Mouse (Mus musculus): Measurements from ENCODE around the gene Zfp316. TPM values are rescaled to one million over a fixed set of nuclear protein-coding genes. Genes with fewer than 3 reads are reported as not detected.

Gene Zfp316
- polyA plus RNA-seq, 1 experiment from 2014 or later, result 17.3 TPM

GRCm38 (mm10) chr5:143298391-143298790 lies 28.6 kb upstream of the Zfp316 start:
- 93% methylated on average over 7 of the region's 7 CpGs for WGBS
- peaks cover 57% of the 10 kb centered on the region for H3K36me3 ChIP-seq

GRCm38 (mm10) chr5:143297986-143298385 lies 28.2 kb upstream of the Zfp316 start:
- H3K4me1 ChIP-seq, result peaks cover 9% of the 10 kb centered on the region
- H3K27ac ChIP-seq, result no peak overlapping the region
- peaks cover 20% of the 10 kb centered on the region for H3K27me3 ChIP-seq (replicated peaks)
- ATAC-seq (ENCODE audit: low FRiP score, low read depth), result no peak
- H3K4me3 ChIP-seq, result no peak overlapping the region
- no peak overlapping the region for H3K9ac ChIP-seq
- 96% methylated on average over 9 of the region's 9 CpGs for WGBS
- no peaks in the 10 kb centered on the region for H3K9me3 ChIP-seq
- H3K4me2 ChIP-seq (replicated peaks), result no peak overlapping the region
- peaks cover 53% of the 10 kb centered on the region for H3K36me3 ChIP-seq

More at GRCm38 (mm10) chr5:143298391-143298790, 28.6 kb upstream of the Zfp316 start:
- no peak for ATAC-seq (ENCODE audit: low FRiP score, low read depth)
- H3K27me3 ChIP-seq (replicated peaks), result peaks cover 16% of the 10 kb centered on the region
- no peak overlapping the region for H3K9ac ChIP-seq
- peaks cover 5% of the 10 kb centered on the region for H3K4me1 ChIP-seq
- no peaks in the 10 kb centered on the region for H3K9me3 ChIP-seq
- H3K4me3 ChIP-seq, result no peak overlapping the region
- H3K4me2 ChIP-seq (replicated peaks), result no peak overlapping the region
- H3K27ac ChIP-seq, result no peak overlapping the region

- Histone ChIP-seq H3K9me3 (no peaks in the 10 kb centered on the region), H3K36me3 (peaks cover 27% of the 10 kb centered on the region), H3K4me2 (replicated peaks) (no peak overlapping the region), H3K4me1 (peaks cover 9% of the 10 kb centered on the region), H3K27me3 (replicated peaks) (peaks cover 46% of the 10 kb centered on the region), H3K27ac (no peak overlapping the region), H3K9ac (no peak overlapping the region), H3K4me3 (no peak overlapping the region)
- no peak for ATAC-seq (ENCODE audit: low FRiP score, low read depth)
- 95% methylated on average over 2 of the region's 2 CpGs for WGBS
These were observed 25.5 kb upstream of the Zfp316 start for GRCm38 (mm10) chr5:143295330-143295729.

- peaks cover 22% of the 10 kb centered on the region for H3K36me3 ChIP-seq
- H3K9me3 ChIP-seq, result no peaks in the 10 kb centered on the region
- 87% methylated on average over 3 of the region's 3 CpGs for WGBS
- peaks cover 9% of the 10 kb centered on the region for H3K4me1 ChIP-seq
- no peak overlapping the region for H3K9ac ChIP-seq
- H3K4me2 ChIP-seq (replicated peaks), result no peak overlapping the region
- no peak for ATAC-seq (ENCODE audit: low FRiP score, low read depth)
- H3K4me3 ChIP-seq, result no peak overlapping the region
- peaks cover 51% of the 10 kb centered on the region for H3K27me3 ChIP-seq (replicated peaks)
- H3K27ac ChIP-seq, result no peak overlapping the region
These were observed 25.0 kb upstream of the Zfp316 start for GRCm38 (mm10) chr5:143294862-143295261.

GRCm38 (mm10) chr5:143293404-143293803 lies 23.6 kb upstream of the Zfp316 start, which contains the start of gene Zfp853:
Zfp853 (minus strand) TSS chr5:143293623.
- Histone ChIP-seq H3K4me1 (peaks cover 12% of the 10 kb centered on the region), H3K4me2 (replicated peaks) (peak within 1 kb of the TSS; percentile 64), H3K36me3 (peaks cover 8% of the 10 kb centered on the region), H3K9me3 (no peaks in the 10 kb centered on the region), H3K27ac (no peak within 1 kb of the TSS), H3K4me3 (peak within 1 kb of the TSS; percentile 31), H3K27me3 (replicated peaks) (peaks cover 66% of the 10 kb centered on the region), H3K9ac (peak within 1 kb of the TSS; percentile 45; the same call in 1 of the 2 replicates)
- no peak for ATAC-seq (ENCODE audit: low FRiP score, low read depth)
- WGBS, result 10% methylated on average over 30 of the region's 38 CpGs

GRCm38 (mm10) chr5:143292879-143293278 lies 23.1 kb upstream of the Zfp316 start:
- ATAC-seq (ENCODE audit: low FRiP score, low read depth), result no peak
- 2% methylated on average over 19 of the region's 19 CpGs for WGBS

GRCm38 (mm10) chr5:143289299-143289698 lies 19.5 kb upstream of the Zfp316 start:
- Histone ChIP-seq H3K27me3 (replicated peaks) (peaks cover 97% of the 10 kb centered on the region), H3K4me3 (no peak overlapping the region), H3K27ac (no peak overlapping the region), H3K4me2 (replicated peaks) (no peak overlapping the region), H3K4me1 (peaks cover 21% of the 10 kb centered on the region), H3K9ac (no peak overlapping the region), H3K9me3 (no peaks in the 10 kb centered on the region), H3K36me3 (no peaks in the 10 kb centered on the region; the same call in 1 of the 2 replicates)
- ATAC-seq (ENCODE audit: low FRiP score, low read depth), result no peak
- 77% methylated on average over 9 of the region's 9 CpGs for WGBS

More at GRCm38 (mm10) chr5:143292879-143293278, 23.1 kb upstream of the Zfp316 start:
- peaks cover 3% of the 10 kb centered on the region for H3K36me3 ChIP-seq
- no peak overlapping the region for H3K27ac ChIP-seq
- H3K4me1 ChIP-seq, result peaks cover 18% of the 10 kb centered on the region
- H3K9ac ChIP-seq, result peak overlapping the region; percentile 45; the same call in 1 of the 2 replicates
- peaks cover 71% of the 10 kb centered on the region for H3K27me3 ChIP-seq (replicated peaks)
- no peaks in the 10 kb centered on the region for H3K9me3 ChIP-seq
- H3K4me3 ChIP-seq, result peak overlapping the region; percentile 31
- H3K4me2 ChIP-seq (replicated peaks), result peak overlapping the region; percentile 64

- 0 out of 2 replicates have a peak overlapping the region, but pooled peaks have one; percentile 14 for H3K9ac ChIP-seq
- H3K27me3 ChIP-seq (replicated peaks), result peaks cover 89% of the 10 kb centered on the region
- no peaks in the 10 kb centered on the region for H3K9me3 ChIP-seq
- ATAC-seq (ENCODE audit: low FRiP score, low read depth), result no peak
- H3K36me3 ChIP-seq, result no peaks in the 10 kb centered on the region; the same call in 1 of the 2 replicates
- peak overlapping the region; percentile 45 for H3K4me2 ChIP-seq (replicated peaks)
- 12% methylated on average over 9 of the region's 9 CpGs for WGBS
- H3K4me3 ChIP-seq, result 0 out of 2 replicates have a peak overlapping the region, but pooled peaks have one; percentile 15
- no peak overlapping the region for H3K27ac ChIP-seq
- H3K4me1 ChIP-seq, result peaks cover 16% of the 10 kb centered on the region
These were observed 18.6 kb upstream of the Zfp316 start for GRCm38 (mm10) chr5:143288378-143288911.

GRCm38 (mm10) chr5:143287774-143288328 lies 18.0 kb upstream of the Zfp316 start:
- peak overlapping the region; percentile 15 for H3K4me3 ChIP-seq
- WGBS, result 3% methylated on average over 48 of the region's 48 CpGs
- 0 out of 2 replicates have a peak overlapping the region, but pooled peaks have one; percentile 14 for H3K9ac ChIP-seq
- H3K27me3 ChIP-seq (replicated peaks), result peaks cover 83% of the 10 kb centered on the region
- H3K4me1 ChIP-seq, result peaks cover 12% of the 10 kb centered on the region
- H3K4me2 ChIP-seq (replicated peaks), result peak overlapping the region; percentile 45
- no peak for ATAC-seq (ENCODE audit: low FRiP score, low read depth)
- H3K27ac ChIP-seq, result no peak overlapping the region
- H3K9me3 ChIP-seq, result no peaks in the 10 kb centered on the region
- no peaks in the 10 kb centered on the region; the same call in 1 of the 2 replicates for H3K36me3 ChIP-seq

- Histone ChIP-seq H3K36me3 (no peaks in the 10 kb centered on the region; the same call in 1 of the 2 replicates), H3K4me2 (replicated peaks) (no peak overlapping the region), H3K27me3 (replicated peaks) (peaks cover 52% of the 10 kb centered on the region), H3K9me3 (no peaks in the 10 kb centered on the region), H3K4me1 (peaks cover 12% of the 10 kb centered on the region), H3K9ac (no peak overlapping the region), H3K27ac (no peak overlapping the region), H3K4me3 (no peak overlapping the region)
- 53% methylated on average over 6 of the region's 6 CpGs for WGBS
- no peak for ATAC-seq (ENCODE audit: low FRiP score, low read depth)
These were observed 14.9 kb upstream of the Zfp316 start for GRCm38 (mm10) chr5:143284762-143285161.

GRCm38 (mm10) chr5:143279247-143279646 lies 9.4 kb upstream of the Zfp316 start:
- no peak overlapping the region for H3K9ac ChIP-seq
- no peak overlapping the region for H3K4me3 ChIP-seq
- H3K4me2 ChIP-seq (replicated peaks), result no peak overlapping the region
- no peaks in the 10 kb centered on the region for H3K36me3 ChIP-seq
- no peaks in the 10 kb centered on the region for H3K4me1 ChIP-seq
- H3K27ac ChIP-seq, result no peak overlapping the region
- H3K9me3 ChIP-seq, result no peaks in the 10 kb centered on the region
- WGBS, result 52% methylated on average over 10 of the region's 10 CpGs
- no peaks in the 10 kb centered on the region for H3K27me3 ChIP-seq (replicated peaks)
- ATAC-seq (ENCODE audit: low FRiP score, low read depth), result no peak

GRCm38 (mm10) chr5:143275761-143276160 lies 5.9 kb upstream of the Zfp316 start:
- Histone ChIP-seq H3K4me1 (peaks cover 6% of the 10 kb centered on the region), H3K27ac (no peak overlapping the region), H3K9me3 (no peaks in the 10 kb centered on the region), H3K4me3 (no peak overlapping the region), H3K4me2 (replicated peaks) (no peak overlapping the region), H3K36me3 (no peaks in the 10 kb centered on the region; the same call in 1 of the 2 replicates), H3K27me3 (replicated peaks) (no peaks in the 10 kb centered on the region), H3K9ac (no peak overlapping the region)
- no peak for ATAC-seq (ENCODE audit: low FRiP score, low read depth)
- WGBS, result 59% methylated on average over 5 of the region's 5 CpGs
